ENCODE assay signal across 15 mouse cellular contexts in genomic region chr4:153806820-153807436, GRCm38 (mm10).
DNase-seq lines count a peak whose midpoint lies in the region; ATAC-seq and TF ChIP-seq lines count a peak whose summit lies in the region.
"Had no signal": no experiment of that assay in that cellular context is flagged by ENCODE, and none has a peak within 500 bp of the region (broad histone marks: within the 10 kb centered on the region; RNA-seq: fewer than 3 reads in every experiment).

No protein-coding gene starts in this region.

- H3K4me1 ChIP-seq in neural tube, embryonic 11.5 days (ENCODE audit: control insufficient read depth, insufficient read depth, low read length), result peaks cover 10% of the 10 kb centered on the region
- peaks cover 25% of the 10 kb centered on the region for H3K4me1 ChIP-seq in forebrain, embryonic 12.5 days
- no peaks in the 10 kb centered on the region for H3K4me1 ChIP-seq in intestine, postnatal 0 days (replicated peaks; ENCODE audit: control insufficient read depth, insufficient read depth, low read length)
- H3K4me1 ChIP-seq in stomach, embryonic 15.5 days, result peaks cover 6% of the 10 kb centered on the region; the same call in 1 of the 2 replicates
- H3K4me1 ChIP-seq: limb, embryonic 15.5 days had no signal

- intact Hi-C loops in heart, postnatal 14 days (cut with DNase I), result no loop called here

- H3K27me3 ChIP-seq in neural tube, embryonic 11.5 days (ENCODE audit: control insufficient read depth, insufficient read depth, low read length), result no peaks in the 10 kb centered on the region
- H3K27me3 ChIP-seq in forebrain, embryonic 12.5 days, result no peaks in the 10 kb centered on the region; the same call in 1 of the 2 replicates
- no peaks in the 10 kb centered on the region for H3K27me3 ChIP-seq in intestine, postnatal 0 days (replicated peaks; ENCODE audit: control insufficient read depth, insufficient read depth, low read length)
- H3K27me3 ChIP-seq in stomach, embryonic 15.5 days (replicated peaks), result no peaks in the 10 kb centered on the region; the same call in 1 of the 2 replicates

- H3K4me2 ChIP-seq in neural tube, embryonic 11.5 days (ENCODE audit: low read depth), result peak overlapping the region; percentile 28; the same call in 1 of the 2 replicates
- H3K4me2 ChIP-seq in forebrain, embryonic 12.5 days, result peak overlapping the region; percentile 50
- no peak overlapping the region for H3K4me2 ChIP-seq in intestine, postnatal 0 days (replicated peaks; ENCODE audit: low read depth)
- peak overlapping the region; percentile 36; the same call in 1 of the 2 replicates for H3K4me2 ChIP-seq in stomach, embryonic 15.5 days
- H3K4me2 ChIP-seq: limb, embryonic 15.5 days had no signal

- no peaks in the 10 kb centered on the region for H3K36me3 ChIP-seq in neural tube, embryonic 11.5 days (ENCODE audit: control insufficient read depth, insufficient read depth, low read length)
- no peaks in the 10 kb centered on the region for H3K36me3 ChIP-seq in forebrain, embryonic 12.5 days (replicated peaks)
- no peaks in the 10 kb centered on the region for H3K36me3 ChIP-seq in intestine, postnatal 0 days (ENCODE audit: control insufficient read depth, insufficient read depth)
- no peaks in the 10 kb centered on the region for H3K36me3 ChIP-seq in stomach, embryonic 15.5 days
- H3K36me3 ChIP-seq: embryonic facial prominence, embryonic 15.5 days; G1E; limb, embryonic 15.5 days had no signal

- 34% methylated on average over 10 of the region's 10 CpGs for WGBS in neural tube, embryonic 11.5 days
- WGBS in forebrain, embryonic 12.5 days, result 15% methylated on average over 10 of the region's 10 CpGs
- 48% methylated on average over 10 of the region's 10 CpGs for WGBS in intestine, postnatal 0 days
- WGBS in stomach, embryonic 15.5 days, result 32% methylated on average over 10 of the region's 10 CpGs

- no peak overlapping the region; the same call in 1 of the 2 replicates for H3K27ac ChIP-seq in neural tube, embryonic 11.5 days (ENCODE audit: low read depth, low read length)
- peak overlapping the region; percentile 78 for H3K27ac ChIP-seq in forebrain, embryonic 12.5 days
- H3K27ac ChIP-seq in intestine, postnatal 0 days (ENCODE audit: low read depth, low read length), result no peak overlapping the region
- no peak overlapping the region for H3K27ac ChIP-seq in stomach, embryonic 15.5 days
- H3K27ac ChIP-seq: embryonic facial prominence, embryonic 15.5 days; limb, embryonic 15.5 days had no signal

- no peak overlapping the region for H3K4me3 ChIP-seq in neural tube, embryonic 11.5 days (ENCODE audit: low read depth, low read length)
- peak overlapping the region; percentile 13; the same call in 1 of the 2 replicates for H3K4me3 ChIP-seq in forebrain, embryonic 12.5 days (replicated peaks)
- H3K4me3 ChIP-seq in intestine, postnatal 0 days (ENCODE audit: low read depth, low read length), result no peak overlapping the region
- no peak overlapping the region for H3K4me3 ChIP-seq in stomach, embryonic 15.5 days (replicated peaks)
- H3K4me3 ChIP-seq: embryonic facial prominence, embryonic 15.5 days; limb, embryonic 15.5 days had no signal

- DNase-seq in neural tube, embryonic 11.5 days (ENCODE audit: low spot score), result peak; percentile 63
- DNase-seq in neural tube, embryonic 10.5 days (ENCODE audit: extremely low spot score, low spot score), result no peak
- no peak for DNase-seq in cerebellum, postnatal 4 days (ENCODE audit: low spot score in 2 of 2)
- no peak for DNase-seq in testis, postnatal 14 days (ENCODE audit: low spot score)
- DNase-seq in heart, postnatal 14 days, result no peak
- DNase-seq: adrenal gland, postnatal 36 days; gastrocnemius, postnatal 14 days; kidney, adult 2 months; spleen, adult 18-20 months had no signal

- no peak overlapping the region for H3K9ac ChIP-seq in neural tube, embryonic 11.5 days (ENCODE audit: low read length)
- no peak overlapping the region for H3K9ac ChIP-seq in forebrain, embryonic 12.5 days
- H3K9ac ChIP-seq in intestine, postnatal 0 days (ENCODE audit: low read depth, low read length), result no peak overlapping the region
- no peak overlapping the region for H3K9ac ChIP-seq in stomach, embryonic 15.5 days
- H3K9ac ChIP-seq: embryonic facial prominence, embryonic 15.5 days; limb, embryonic 15.5 days had no signal

- peak; percentile 25; the same call in 1 of the 2 replicates for TF ChIP-seq CTCF in intestine, postnatal 0 days (IDR thresholded peaks at IDR 0.05; ENCODE audit: low read depth)

- no peaks in the 10 kb centered on the region for H3K9me3 ChIP-seq in neural tube, embryonic 11.5 days (ENCODE audit: control insufficient read depth, low read length)
- H3K9me3 ChIP-seq in forebrain, embryonic 12.5 days, result no peaks in the 10 kb centered on the region
- no peaks in the 10 kb centered on the region for H3K9me3 ChIP-seq in intestine, postnatal 0 days (ENCODE audit: control insufficient read depth)
- no peaks in the 10 kb centered on the region for H3K9me3 ChIP-seq in stomach, embryonic 15.5 days
- H3K9me3 ChIP-seq: embryonic facial prominence, embryonic 15.5 days; limb, embryonic 15.5 days had no signal

- peak; percentile 22; the same call in 1 of the 2 replicates for ATAC-seq in neural tube, embryonic 11.5 days (ENCODE audit: insufficient read depth, low FRiP score, low TSS enrichment)
- peak; percentile 36; the same call in 1 of the 2 replicates for ATAC-seq in forebrain, embryonic 12.5 days (ENCODE audit: low FRiP score)
- ATAC-seq in intestine, postnatal 0 days, result no peak
- ATAC-seq in stomach, embryonic 15.5 days (ENCODE audit: insufficient read depth, low FRiP score, low read depth), result no peak

Comparison
In these comparisons a context has a peak if more than half of its experiments do, and no peak if none do; other contexts are left out.
1. ATAC-seq: peak in neural tube, embryonic 11.5 days (single experiment) and forebrain, embryonic 12.5 days (single experiment); none in intestine, postnatal 0 days (single experiment) and stomach, embryonic 15.5 days (single experiment).